Comparison of ENCODE assay signal across 8 mouse cellular contexts in the genomic region with DNA sequence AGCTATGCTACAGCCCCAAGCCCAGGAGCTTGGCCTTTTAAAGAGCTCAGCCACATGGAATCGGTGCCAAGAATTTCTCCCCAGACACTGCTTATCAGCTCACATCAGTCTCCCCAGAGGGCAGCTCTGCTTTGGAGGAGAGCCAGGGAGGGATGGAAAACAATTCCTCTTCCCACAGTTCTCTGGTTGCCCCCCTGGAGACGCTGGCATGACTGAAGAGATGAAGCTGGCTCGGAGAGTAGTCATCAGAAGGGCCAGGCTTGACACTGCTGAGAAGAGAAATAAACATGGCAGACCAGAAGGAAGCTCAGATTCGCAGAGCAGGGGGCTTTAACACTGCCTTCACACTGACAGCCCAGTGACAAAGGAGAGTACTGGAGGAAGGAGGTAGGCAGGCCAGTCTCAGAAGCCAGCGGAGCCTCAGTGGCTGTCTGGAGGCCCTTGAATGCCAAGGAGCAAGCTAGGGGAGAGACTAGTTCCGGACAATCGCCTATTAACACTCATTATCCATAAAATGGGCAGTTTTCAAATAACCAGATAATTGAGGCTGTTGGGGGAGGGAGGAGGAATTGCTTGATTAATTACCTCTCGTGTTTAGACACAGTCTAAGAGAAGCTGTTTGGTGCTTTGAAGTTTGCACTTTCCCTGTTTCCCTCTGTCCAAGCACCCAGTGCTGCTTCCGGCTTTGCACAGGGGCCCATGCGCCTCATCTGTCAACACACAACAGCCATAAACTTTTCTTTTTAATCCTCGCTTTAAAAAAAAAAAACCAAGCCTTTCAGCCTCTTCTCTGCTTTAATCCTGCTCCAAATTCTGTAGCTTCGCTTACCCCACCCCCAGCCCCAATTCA.
A peak's percentile ranks its signal among the peaks of the same experiment; 100 is the strongest.
DNase-seq lines count a peak whose midpoint lies in the region; ATAC-seq lines count a peak whose summit lies in the region.

No protein-coding gene starts in this region.

- no peaks in the 10 kb centered on the region for H3K36me3 ChIP-seq in neural tube, embryonic 11.5 days (ENCODE audit: control insufficient read depth, insufficient read depth, low read length)
- no peaks in the 10 kb centered on the region for H3K36me3 ChIP-seq in embryonic facial prominence, embryonic 11.5 days (replicated peaks; ENCODE audit: control insufficient read depth, insufficient read depth, low read depth, low read length)
- H3K36me3 ChIP-seq in neural tube, embryonic 12.5 days = no peaks in the 10 kb centered on the region

- peak; percentile 21 for DNase-seq in neural tube, embryonic 11.5 days (ENCODE audit: low spot score)
- DNase-seq in neural tube, embryonic 10.5 days (ENCODE audit: extremely low spot score, low spot score) = no peak
- peak; percentile 22 for DNase-seq in embryonic facial prominence, embryonic 11.5 days (ENCODE audit: low spot score)
- peak; percentile 32 for DNase-seq in kidney, postnatal 14 days
- no peak for DNase-seq in layer of hippocampus, adult 11-12 months (ENCODE audit: low spot score)
- no peak for DNase-seq in left cerebral cortex, adult 11 months (ENCODE audit: low spot score)
- no peak for DNase-seq in frontal cortex, postnatal 25 days (ENCODE audit: low spot score in 2 of 2)

- no peak overlapping the region for H3K4me2 ChIP-seq in neural tube, embryonic 11.5 days (ENCODE audit: low read depth)
- H3K4me2 ChIP-seq in embryonic facial prominence, embryonic 11.5 days (ENCODE audit: low read depth, low read length) = no peak overlapping the region
- no peak overlapping the region for H3K4me2 ChIP-seq in neural tube, embryonic 12.5 days (replicated peaks)

- WGBS in neural tube, embryonic 11.5 days = 22% methylated on average over 12 of the region's 12 CpGs
- WGBS in embryonic facial prominence, embryonic 11.5 days = 36% methylated on average over 12 of the region's 12 CpGs
- WGBS in neural tube, embryonic 12.5 days = 15% methylated on average over 12 of the region's 12 CpGs

- no peak overlapping the region for H3K27ac ChIP-seq in neural tube, embryonic 11.5 days (ENCODE audit: low read depth, low read length)
- no peak overlapping the region; the same call in 1 of the 2 replicates for H3K27ac ChIP-seq in embryonic facial prominence, embryonic 11.5 days (replicated peaks; ENCODE audit: low read depth, low read length)
- no peak overlapping the region for H3K27ac ChIP-seq in neural tube, embryonic 12.5 days

- no peaks in the 10 kb centered on the region for H3K27me3 ChIP-seq in neural tube, embryonic 11.5 days (ENCODE audit: control insufficient read depth, insufficient read depth, low read length)
- H3K27me3 ChIP-seq in embryonic facial prominence, embryonic 11.5 days (ENCODE audit: control insufficient read depth, insufficient read depth, low read length) = no peaks in the 10 kb centered on the region
- H3K27me3 ChIP-seq in neural tube, embryonic 12.5 days (replicated peaks) = no peaks in the 10 kb centered on the region

- no peak overlapping the region for H3K9ac ChIP-seq in neural tube, embryonic 11.5 days (ENCODE audit: low read length)
- no peak overlapping the region for H3K9ac ChIP-seq in embryonic facial prominence, embryonic 11.5 days (replicated peaks; ENCODE audit: low read length)
- H3K9ac ChIP-seq in neural tube, embryonic 12.5 days = no peak overlapping the region

- H3K9me3 ChIP-seq in neural tube, embryonic 11.5 days (ENCODE audit: control insufficient read depth, low read length) = no peaks in the 10 kb centered on the region
- no peaks in the 10 kb centered on the region for H3K9me3 ChIP-seq in embryonic facial prominence, embryonic 11.5 days (replicated peaks; ENCODE audit: control insufficient read depth, low read length)
- H3K9me3 ChIP-seq in neural tube, embryonic 12.5 days = no peaks in the 10 kb centered on the region

- no peaks in the 10 kb centered on the region for H3K4me1 ChIP-seq in neural tube, embryonic 11.5 days (ENCODE audit: control insufficient read depth, insufficient read depth, low read length)
- H3K4me1 ChIP-seq in embryonic facial prominence, embryonic 11.5 days (ENCODE audit: control insufficient read depth, insufficient read depth, low read length) = no peaks in the 10 kb centered on the region
- H3K4me1 ChIP-seq in neural tube, embryonic 12.5 days = peaks cover 7% of the 10 kb centered on the region

- no peak for ATAC-seq in neural tube, embryonic 11.5 days (ENCODE audit: insufficient read depth, low FRiP score, low TSS enrichment)
- ATAC-seq in embryonic facial prominence, embryonic 11.5 days (replicated peaks; ENCODE audit: insufficient number of reproducible peaks, low FRiP score, low TSS enrichment, low read depth) = no peak
- ATAC-seq in neural tube, embryonic 12.5 days (ENCODE audit: low FRiP score, low read depth) = peak; percentile 60; the same call in 1 of the 2 replicates

- no peak overlapping the region for H3K4me3 ChIP-seq in neural tube, embryonic 11.5 days (ENCODE audit: low read depth, low read length)
- H3K4me3 ChIP-seq in embryonic facial prominence, embryonic 11.5 days (ENCODE audit: low read depth, low read length) = no peak overlapping the region
- no peak overlapping the region for H3K4me3 ChIP-seq in neural tube, embryonic 12.5 days

Comparison
In these comparisons a context has a peak if more than half of its experiments do, and no peak if none do; other contexts are left out.
1. DNase-seq: peak in neural tube, embryonic 11.5 days (single experiment), embryonic facial prominence, embryonic 11.5 days (single experiment) and kidney, postnatal 14 days (single experiment); none in neural tube, embryonic 10.5 days (single experiment), layer of hippocampus, adult 11-12 months (single experiment), left cerebral cortex, adult 11 months (single experiment) and frontal cortex, postnatal 25 days (0 of 2).